Mouse (Mus musculus) ES-Bruce4 (cell line): ENCODE measurements around the gene Fbxo10. TPM values are rescaled to one million over a fixed set of nuclear protein-coding genes. Genes with fewer than 3 reads are reported as not detected.
"Not testable (repeated sequence)": the region's sequence is repeated elsewhere in the genome, so short reads cannot be mapped to it uniquely, and the experiment has no call there.

Experiments used
- H3K27ac ChIP-seq: 2 replicates; pipeline ENCODE4 v1.5.1; 2012; ENCODE audit warnings: low read length, inconsistent platforms; ENCODE audit not compliant: insufficient read depth
- H3K27me3 ChIP-seq: 2 replicates; pipeline ENCODE4 v1.6.1; 2012; ENCODE audit warnings: mild to moderate bottlenecking, low read length, inconsistent platforms; ENCODE audit not compliant: control insufficient read depth, poor library complexity, insufficient read depth, severe bottlenecking
- H3K36me3 ChIP-seq: 2 replicates; pipeline ENCODE4 v1.6.1; 2012; ENCODE audit warnings: inconsistent platforms, mild to moderate bottlenecking, low read length, moderate library complexity; ENCODE audit not compliant: control insufficient read depth, poor library complexity, insufficient read depth, severe bottlenecking
- H3K4me1 ChIP-seq: one replicate; pipeline ENCODE4 v1.8.1; 2011; ENCODE audit warnings: low read length; ENCODE audit not compliant: control insufficient read depth, insufficient read depth
- H3K4me3 ChIP-seq: 2 replicates; pipeline ENCODE4 v1.5.1; 2011; ENCODE audit warnings: low read depth, mild to moderate bottlenecking, low read length
- H3K9ac ChIP-seq: 2 replicates; pipeline ENCODE4 v1.6.1; 2012; ENCODE audit warnings: low read depth, mild to moderate bottlenecking, inconsistent platforms; ENCODE audit not compliant: poor library complexity, severe bottlenecking
- H3K9me3 ChIP-seq: replicated peaks from 2 replicates; pipeline ENCODE4 v1.6.1; 2012; ENCODE audit warnings: mild to moderate bottlenecking, low read length, inconsistent platforms; ENCODE audit not compliant: control insufficient read depth, poor library complexity, insufficient read depth, severe bottlenecking
- CTCF ChIP-seq: IDR thresholded peaks from one replicate; pipeline ENCODE4 v1.8.1; 2011; ENCODE audit warnings: low read depth, low read length
- EP300 ChIP-seq: IDR thresholded peaks from 2 replicates; pipeline ENCODE4 v1.6.1; 2011; ENCODE audit warnings: low read depth, low read length; ENCODE audit not compliant: insufficient read depth
- POLR2A ChIP-seq: IDR thresholded peaks from one replicate; pipeline ENCODE4 v1.8.1; 2011; ENCODE audit warnings: low read length; ENCODE audit not compliant: insufficient read depth
- polyA plus RNA-seq: library from polyadenylated mRNA; stranded (reverse); fragments of >200 nt; gene quantifications from 2 replicates; pipeline ENCODE4 v1.2.4, GENCODE M21; 2011; ENCODE audit warnings: low read depth; ENCODE audit not compliant: missing spikeins, insufficient read depth, insufficient read length

Fbxo10 gene
- polyA plus RNA-seq, 1 experiment = 2.6 TPM

GRCm38 (mm10) chr4:45107066-45107465 is 22.7 kb upstream of the Fbxo10 start:
- TF ChIP-seq POLR2A (no peak), CTCF (no peak)
- Histone ChIP-seq H3K4me3 (peak overlapping the region; percentile 79), H3K4me1 (no peaks in the 10 kb centered on the region), H3K27ac (peak overlapping the region; percentile 60), H3K9me3 (no peaks in the 10 kb centered on the region), H3K9ac (peak overlapping the region; percentile 64), H3K36me3 (peaks cover 35% of the 10 kb centered on the region), H3K27me3 (no peaks in the 10 kb centered on the region)

GRCm38 (mm10) chr4:45106409-45106808 is 22.0 kb upstream of the Fbxo10 start:
- TF ChIP-seq CTCF = peak; percentile 24
- no peak for TF ChIP-seq EP300
- H3K9me3 ChIP-seq = no peaks in the 10 kb centered on the region; the same call in 1 of the 2 replicates
- peak overlapping the region; percentile 64 for H3K9ac ChIP-seq
- no peaks in the 10 kb centered on the region for H3K4me1 ChIP-seq
- H3K4me3 ChIP-seq = peak overlapping the region; percentile 43
- H3K27ac ChIP-seq = no peak overlapping the region
- no peaks in the 10 kb centered on the region for H3K27me3 ChIP-seq
- peaks cover 41% of the 10 kb centered on the region for H3K36me3 ChIP-seq

- Histone ChIP-seq H3K36me3 (peaks cover 12% of the 10 kb centered on the region), H3K9me3 (peaks cover 2% of the 10 kb centered on the region; the same call in 1 of the 2 replicates), H3K27ac (no peak overlapping the region), H3K4me1 (no peaks in the 10 kb centered on the region), H3K4me3 (no peak overlapping the region), H3K9ac (no peak overlapping the region), H3K27me3 (no peaks in the 10 kb centered on the region)
- TF ChIP-seq CTCF (peak; percentile 95), POLR2A (no peak), EP300 (no peak)
Measured at GRCm38 (mm10) chr4:45097198-45097872, 12.9 kb upstream of the Fbxo10 start.

GRCm38 (mm10) chr4:45084895-45085290 is 489 bp upstream of the Fbxo10 start:
- Histone ChIP-seq H3K27ac (no peak overlapping the region), H3K36me3 (no peaks in the 10 kb centered on the region), H3K9ac (peak overlapping the region; percentile 19), H3K27me3 (no peaks in the 10 kb centered on the region), H3K9me3 (no peaks in the 10 kb centered on the region), H3K4me3 (peak overlapping the region; percentile 62), H3K4me1 (no peaks in the 10 kb centered on the region)
- TF ChIP-seq EP300 (no peak), POLR2A (no peak), CTCF (no peak)

- no peaks in the 10 kb centered on the region for H3K27me3 ChIP-seq
- no peaks in the 10 kb centered on the region for H3K9me3 ChIP-seq
- H3K9ac ChIP-seq = peak overlapping the region; percentile 91
- H3K36me3 ChIP-seq = no peaks in the 10 kb centered on the region
- H3K27ac ChIP-seq = no peak overlapping the region
- no peak for TF ChIP-seq EP300
- TF ChIP-seq POLR2A = no peak
- no peak for TF ChIP-seq CTCF
- peak overlapping the region; percentile 14; the same call in 1 of the 2 replicates for H3K4me3 ChIP-seq
- H3K4me1 ChIP-seq = no peaks in the 10 kb centered on the region
Measured at GRCm38 (mm10) chr4:45083487-45083886, 917 bp downstream of the Fbxo10 start.

- Histone ChIP-seq H3K4me3 (no peak overlapping the region), H3K9ac (no peak overlapping the region), H3K4me1 (no peaks in the 10 kb centered on the region), H3K36me3 (no peaks in the 10 kb centered on the region), H3K27ac (no peak overlapping the region), H3K9me3 (no peaks in the 10 kb centered on the region), H3K27me3 (no peaks in the 10 kb centered on the region)
- TF ChIP-seq POLR2A = no peak
- no peak for TF ChIP-seq CTCF
- no peak for TF ChIP-seq EP300
Measured at GRCm38 (mm10) chr4:45082951-45083350, 1.5 kb downstream of the Fbxo10 start.

- not testable (repeated sequence) for H3K36me3 ChIP-seq, H3K4me1 ChIP-seq, H3K4me3 ChIP-seq, H3K27ac ChIP-seq, H3K9ac ChIP-seq, H3K9me3 ChIP-seq, H3K27me3 ChIP-seq
Measured at GRCm38 (mm10) chr4:45081041-45081440, 3.4 kb downstream of the Fbxo10 start.
